Mouse (Mus musculus) E14TG2a.4 (cell line): ENCODE results near the gene Zfp382.
A peak's percentile ranks its signal among the peaks of the same experiment; 100 is the strongest.

Experiments used
- H3K27me3 ChIP-seq: 2 replicates; pipeline ENCODE4 v1.6.1; 2014; ENCODE audit warnings: low read length, control low read depth; ENCODE audit not compliant: insufficient read depth
- H3K36me3 ChIP-seq: 2 replicates; pipeline ENCODE4 v1.6.1; 2014; ENCODE audit warnings: low read length, control low read depth; ENCODE audit not compliant: insufficient read depth
- H3K4me1 ChIP-seq: replicated peaks from 2 replicates; pipeline ENCODE4 v1.6.1; 2014; ENCODE audit warnings: low read depth, low read length, control low read depth
- H3K4me3 ChIP-seq: replicated peaks from 2 replicates; pipeline ENCODE4 v1.5.1; 2014; ENCODE audit warnings: mild to moderate bottlenecking, low read length
- H3K9me3 ChIP-seq: 2 replicates; pipeline ENCODE4 v1.6.1; 2014; ENCODE audit warnings: low read length, control low read depth
- CTCF ChIP-seq: conservative IDR thresholded peaks from 2 replicates; pipeline ENCODE4 v1.5.1; 2014; ENCODE audit warnings: low read length
- NANOG ChIP-seq: IDR thresholded peaks from 2 replicates; pipeline ENCODE4 v1.6.1; 2014; ENCODE audit warnings: borderline replicate concordance, low read length, mixed read lengths
- POU5F1 ChIP-seq: IDR thresholded peaks from 2 replicates; pipeline ENCODE4 v1.6.1; 2014; ENCODE audit warnings: low read length, borderline replicate concordance

The Zfp382 gene

GRCm38 (mm10) chr7:30121308-30122187 lies at the start of gene Zfp382:
Gene Zfp382 (plus strand): TSS chr7:30121942.
- Histone ChIP-seq H3K9me3 (peaks cover 23% of the 10 kb centered on the region), H3K4me3 (peak within 1 kb of the TSS; percentile 91), H3K36me3 (no peaks in the 10 kb centered on the region), H3K27me3 (no peaks in the 10 kb centered on the region), H3K4me1 (peaks cover 32% of the 10 kb centered on the region)
- TF ChIP-seq NANOG (no peak), CTCF (no peak)

GRCm38 (mm10) chr7:30072146-30073028 lies 49.4 kb upstream of the Zfp382 start, which contains the start of gene Zfp82:
Gene Zfp82 (minus strand): TSS chr7:30072900.
- Histone ChIP-seq H3K36me3 (peaks cover 51% of the 10 kb centered on the region), H3K27me3 (no peaks in the 10 kb centered on the region), H3K9me3 (no peaks in the 10 kb centered on the region), H3K4me3 (peak within 1 kb of the TSS; percentile 96), H3K4me1 (peaks cover 12% of the 10 kb centered on the region)
- TF ChIP-seq POU5F1 (no peak), CTCF (no peak), NANOG (no peak)

- no peak for TF ChIP-seq CTCF
- H3K4me1 ChIP-seq, result peaks cover 71% of the 10 kb centered on the region
- H3K4me3 ChIP-seq, result peak overlapping the region; percentile 32; the same call in 1 of the 2 replicates
- no peaks in the 10 kb centered on the region for H3K27me3 ChIP-seq
- no peaks in the 10 kb centered on the region for H3K9me3 ChIP-seq
- peaks cover 56% of the 10 kb centered on the region for H3K36me3 ChIP-seq
Observed at GRCm38 (mm10) chr7:30086524-30086923, 35.2 kb upstream of the Zfp382 start.

GRCm38 (mm10) chr7:30089405-30089804 lies 32.3 kb upstream of the Zfp382 start:
- H3K9me3 ChIP-seq, result no peaks in the 10 kb centered on the region
- H3K4me1 ChIP-seq, result peaks cover 76% of the 10 kb centered on the region
- peaks cover 27% of the 10 kb centered on the region for H3K36me3 ChIP-seq
- H3K4me3 ChIP-seq, result peak overlapping the region; percentile 94
- H3K27me3 ChIP-seq, result no peaks in the 10 kb centered on the region
- TF ChIP-seq CTCF (no peak), NANOG (no peak), POU5F1 (no peak)

GRCm38 (mm10) chr7:30090092-30090969 lies 31.4 kb upstream of the Zfp382 start, which contains the start of the genes Gm26920 and Zfp566:
Gene Gm26920 (minus strand): TSS chr7:30090410.
Gene Zfp566 (minus strand): TSS chr7:30090527.
- H3K4me3 ChIP-seq, result peak within 1 kb of the TSS; percentile 94
- H3K9me3 ChIP-seq, result no peaks in the 10 kb centered on the region
- H3K36me3 ChIP-seq, result peaks cover 18% of the 10 kb centered on the region
- no peak for TF ChIP-seq POU5F1
- no peak for TF ChIP-seq CTCF
- TF ChIP-seq NANOG, result no peak
- peaks cover 71% of the 10 kb centered on the region for H3K4me1 ChIP-seq
- H3K27me3 ChIP-seq, result no peaks in the 10 kb centered on the region

- H3K36me3 ChIP-seq, result peaks cover 11% of the 10 kb centered on the region
- H3K4me1 ChIP-seq, result peaks cover 70% of the 10 kb centered on the region
- no peaks in the 10 kb centered on the region for H3K9me3 ChIP-seq
- no peaks in the 10 kb centered on the region for H3K27me3 ChIP-seq
- peak overlapping the region; percentile 94 for H3K4me3 ChIP-seq
- no peak for TF ChIP-seq POU5F1
- TF ChIP-seq CTCF, result peak; percentile 54
- TF ChIP-seq NANOG, result no peak
Observed at GRCm38 (mm10) chr7:30090970-30091585, 30.7 kb upstream of the Zfp382 start.

- no peaks in the 10 kb centered on the region for H3K9me3 ChIP-seq
- TF ChIP-seq POU5F1 (no peak), NANOG (no peak), CTCF (no peak)
- H3K4me3 ChIP-seq, result no peak overlapping the region
- H3K4me1 ChIP-seq, result peaks cover 64% of the 10 kb centered on the region
- 0 out of 2 replicates have a peak, but pooled peaks cover 3% of the 10 kb centered on the region for H3K36me3 ChIP-seq
- no peaks in the 10 kb centered on the region for H3K27me3 ChIP-seq
Observed at GRCm38 (mm10) chr7:30092666-30093065, 29.1 kb upstream of the Zfp382 start.
